Mouse (Mus musculus) forebrain, embryonic 10.5 days (tissue): ENCODE measurements at regions not wholly inside any gene's neighbourhood (a gene's known extent, or its start where the extent isn't known, plus 50 kb on each side); places are given as distances from the start of the nearest gene placed in this dataset.

Experiments used
- DNase-seq: peaks from one replicate; pipeline ENCODE4 v3.0.0-alpha.2; 2017; ENCODE audit warnings: low spot score; ENCODE audit errors: extremely low spot score
- H3K27ac ChIP-seq: fragments of 300-500 bp; sonication (generic); 2 replicates; pipeline ENCODE4 v1.5.1; 2016; ENCODE audit warnings: mild to moderate bottlenecking
- H3K27me3 ChIP-seq: fragments of 300-500 bp; sonication (generic); 2 replicates; pipeline ENCODE4 v1.6.1; 2016; ENCODE audit warnings: mild to moderate bottlenecking; ENCODE audit not compliant: poor library complexity, severe bottlenecking
- H3K36me3 ChIP-seq: fragments of 300-500 bp; sonication (generic); replicated peaks from 2 replicates; pipeline ENCODE4 v1.6.1; 2016; ENCODE audit warnings: mild to moderate bottlenecking, moderate library complexity
- H3K4me1 ChIP-seq: fragments of 300-500 bp; sonication (generic); 2 replicates; pipeline ENCODE4 v1.6.1; 2016
- H3K4me3 ChIP-seq: fragments of 300-500 bp; sonication (generic); 2 replicates; pipeline ENCODE4 v1.5.1; 2016; ENCODE audit warnings: mild to moderate bottlenecking, moderate library complexity
- H3K9me3 ChIP-seq: fragments of 300-500 bp; sonication (generic); 2 replicates; pipeline ENCODE4 v1.6.1; 2016; ENCODE audit warnings: mild to moderate bottlenecking, moderate library complexity
- WGBS: fragments of 180-500 bp; shearing (Covaris S2); methylation state at CpG from one replicate; pipeline ENCODE4 v1.1.7; 2016; 5-methylcytosine and 5-hydroxymethylcytosine counted together

DNA sequence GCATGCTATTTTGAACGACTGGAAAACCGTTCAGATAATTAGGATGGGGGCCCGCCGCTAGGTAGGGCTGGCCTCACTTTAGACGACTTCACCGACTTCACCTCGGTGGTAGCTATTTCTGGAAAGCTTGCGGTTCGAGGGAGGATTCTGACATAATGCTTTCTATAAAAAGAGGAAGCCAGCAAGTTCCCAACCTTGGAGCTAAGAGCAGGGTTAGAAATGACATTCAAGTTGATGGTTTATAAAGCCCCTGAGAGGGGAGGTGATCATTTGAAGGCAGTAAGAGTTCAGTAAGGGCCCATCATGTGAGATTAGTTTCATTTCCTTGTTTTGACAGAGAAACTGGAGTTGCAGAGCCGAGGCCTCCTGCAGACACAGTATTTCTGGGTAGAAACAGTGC lies 164.8 kb downstream of the Ackr3 start:
- H3K27me3 ChIP-seq: no peaks in the 10 kb centered on the region
- 90% methylated on average over 10 of the region's 10 CpGs for WGBS
- no peak for DNase-seq
- no peak overlapping the region for H3K4me3 ChIP-seq
- H3K4me1 ChIP-seq: peaks cover 3% of the 10 kb centered on the region; the same call in 1 of the 2 replicates
- H3K9me3 ChIP-seq: no peaks in the 10 kb centered on the region; the same call in 1 of the 2 replicates
- H3K27ac ChIP-seq: no peak overlapping the region
- H3K36me3 ChIP-seq: no peaks in the 10 kb centered on the region

GRCm38 (mm10) chr1:90369287-90369686 lies 165.5 kb downstream of the Ackr3 start:
- 76% methylated on average over 2 of the region's 2 CpGs for WGBS
- no peaks in the 10 kb centered on the region for H3K36me3 ChIP-seq
- no peaks in the 10 kb centered on the region for H3K27me3 ChIP-seq
- H3K9me3 ChIP-seq: no peaks in the 10 kb centered on the region; the same call in 1 of the 2 replicates
- peaks cover under 1% of the 10 kb centered on the region; the same call in 1 of the 2 replicates for H3K4me1 ChIP-seq
- H3K4me3 ChIP-seq: no peak overlapping the region
- DNase-seq: no peak
- no peak overlapping the region for H3K27ac ChIP-seq

DNA sequence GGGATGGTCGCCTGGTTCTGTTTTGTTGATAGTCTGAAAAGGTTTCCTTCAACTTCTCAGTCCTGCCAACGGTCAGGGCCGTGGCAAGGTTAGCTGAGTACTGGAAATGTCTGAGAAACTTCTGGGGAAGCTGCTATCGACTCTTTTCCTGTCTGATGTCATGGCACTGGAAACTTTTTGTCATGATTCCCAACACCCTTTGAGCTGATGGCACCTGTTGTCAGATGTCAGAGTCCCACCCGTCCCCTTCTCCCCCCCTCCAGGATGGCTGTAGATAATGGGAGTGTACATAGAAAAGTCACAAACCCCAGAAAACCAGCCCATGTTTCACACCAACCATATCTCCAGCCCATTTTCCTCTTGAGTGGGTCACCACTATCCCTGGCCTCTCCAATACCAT lies 167.0 kb downstream of the Ackr3 start:
- 88% methylated on average over 5 of the region's 5 CpGs for WGBS
- no peaks in the 10 kb centered on the region for H3K36me3 ChIP-seq

DNA sequence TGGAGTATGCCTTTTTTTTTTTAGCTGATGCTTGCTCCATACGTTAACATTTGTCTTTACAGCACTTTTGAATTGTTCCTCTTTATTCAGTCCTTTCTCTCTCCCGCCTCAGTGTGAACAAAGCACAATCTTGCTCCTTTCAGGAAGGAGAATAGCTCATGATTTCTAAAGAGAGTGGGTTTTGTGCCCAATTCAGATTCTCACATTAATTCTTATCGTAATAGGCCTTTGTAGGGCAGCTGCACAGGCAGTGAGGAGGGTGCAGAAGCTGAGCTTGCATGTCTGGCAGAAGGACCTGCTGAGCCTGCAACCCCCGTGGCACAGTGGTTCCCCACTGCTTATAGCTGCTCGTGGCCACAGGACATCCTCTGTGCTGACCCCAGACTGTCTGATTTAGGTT lies 169.2 kb downstream of the Ackr3 start:
- no peaks in the 10 kb centered on the region for H3K4me1 ChIP-seq
- H3K4me3 ChIP-seq: no peak overlapping the region
- no peaks in the 10 kb centered on the region for H3K36me3 ChIP-seq
- H3K9me3 ChIP-seq: no peaks in the 10 kb centered on the region; the same call in 1 of the 2 replicates
- no peaks in the 10 kb centered on the region for H3K27me3 ChIP-seq
- 84% methylated on average over 5 of the region's 5 CpGs for WGBS
- no peak for DNase-seq
- no peak overlapping the region for H3K27ac ChIP-seq

More for the DNA sequence above, 167.0 kb downstream of the Ackr3 start:
- Histone ChIP-seq H3K4me1 (no peaks in the 10 kb centered on the region), H3K27me3 (no peaks in the 10 kb centered on the region), H3K9me3 (no peaks in the 10 kb centered on the region; the same call in 1 of the 2 replicates), H3K27ac (no peak overlapping the region), H3K4me3 (no peak overlapping the region)
- no peak for DNase-seq

GRCm38 (mm10) chr1:90374517-90374916 lies 170.7 kb downstream of the Ackr3 start:
- peaks cover 9% of the 10 kb centered on the region for H3K4me1 ChIP-seq
- no peaks in the 10 kb centered on the region for H3K27me3 ChIP-seq
- DNase-seq: no peak
- no peak overlapping the region for H3K4me3 ChIP-seq
- H3K36me3 ChIP-seq: no peaks in the 10 kb centered on the region
- H3K9me3 ChIP-seq: no peaks in the 10 kb centered on the region; the same call in 1 of the 2 replicates
- 0 out of 2 replicates have a peak overlapping the region, but pooled peaks have one; percentile 16 for H3K27ac ChIP-seq
- WGBS: 91% methylated on average over 12 of the region's 12 CpGs

- Histone ChIP-seq H3K4me1 (peaks cover 9% of the 10 kb centered on the region), H3K27me3 (no peaks in the 10 kb centered on the region), H3K4me3 (no peak overlapping the region), H3K9me3 (no peaks in the 10 kb centered on the region), H3K27ac (no peak overlapping the region), H3K36me3 (no peaks in the 10 kb centered on the region)
- no peak for DNase-seq
- 87% methylated on average over 9 of the region's 9 CpGs for whole genome bisulfite sequencing
Measured at GRCm38 (mm10) chr1:90380034-90380705, 176.4 kb downstream of the Ackr3 start.

DNA sequence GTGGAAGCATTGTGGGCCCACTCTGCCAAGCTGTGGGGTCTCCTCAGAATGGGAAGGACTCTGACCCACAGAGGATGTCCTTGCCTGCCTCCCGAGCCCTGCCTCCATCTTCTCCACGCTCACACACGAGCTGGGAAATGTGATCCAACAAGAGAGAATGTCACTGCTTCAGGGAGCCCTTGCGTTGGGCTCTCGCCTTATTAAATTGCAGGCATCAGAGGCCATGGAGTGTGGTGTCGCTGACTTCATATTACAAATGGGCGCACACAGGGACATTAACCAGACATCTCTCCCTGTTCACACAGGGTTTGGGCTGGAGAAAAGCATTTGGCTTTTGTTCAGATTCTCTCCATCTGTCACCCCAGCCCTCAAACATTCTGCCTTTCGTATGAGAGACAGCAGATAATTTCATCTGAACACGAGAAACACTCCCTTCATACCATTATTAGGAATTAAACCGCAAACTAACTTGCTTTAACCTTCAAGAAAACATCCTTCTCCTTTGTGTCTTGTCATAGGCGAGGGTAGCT lies 179.2 kb downstream of the Ackr3 start:
- Histone ChIP-seq H3K36me3 (no peaks in the 10 kb centered on the region), H3K9me3 (no peaks in the 10 kb centered on the region), H3K27ac (no peak overlapping the region), H3K4me1 (peaks cover 9% of the 10 kb centered on the region), H3K4me3 (no peak overlapping the region), H3K27me3 (no peaks in the 10 kb centered on the region)
- WGBS: 84% methylated on average over 11 of the region's 11 CpGs
- DNase-seq: no peak

GRCm38 (mm10) chr1:90385024-90385423 lies 181.2 kb downstream of the Ackr3 start:
- no peak for DNase-seq
- 92% methylated on average over 4 of the region's 4 CpGs for WGBS
- Histone ChIP-seq H3K27ac (no peak overlapping the region), H3K27me3 (no peaks in the 10 kb centered on the region), H3K4me3 (no peak overlapping the region), H3K9me3 (no peaks in the 10 kb centered on the region), H3K36me3 (no peaks in the 10 kb centered on the region), H3K4me1 (no peaks in the 10 kb centered on the region)

- H3K4me3 ChIP-seq: no peak overlapping the region
- H3K4me1 ChIP-seq: no peaks in the 10 kb centered on the region
- no peaks in the 10 kb centered on the region for H3K36me3 ChIP-seq
- H3K27me3 ChIP-seq: no peaks in the 10 kb centered on the region
- H3K27ac ChIP-seq: no peak overlapping the region
- WGBS: 89% methylated on average over 7 of the region's 7 CpGs
- no peaks in the 10 kb centered on the region for H3K9me3 ChIP-seq
- DNase-seq: no peak
Measured at GRCm38 (mm10) chr1:90386792-90387191, 183.0 kb downstream of the Ackr3 start.

DNA sequence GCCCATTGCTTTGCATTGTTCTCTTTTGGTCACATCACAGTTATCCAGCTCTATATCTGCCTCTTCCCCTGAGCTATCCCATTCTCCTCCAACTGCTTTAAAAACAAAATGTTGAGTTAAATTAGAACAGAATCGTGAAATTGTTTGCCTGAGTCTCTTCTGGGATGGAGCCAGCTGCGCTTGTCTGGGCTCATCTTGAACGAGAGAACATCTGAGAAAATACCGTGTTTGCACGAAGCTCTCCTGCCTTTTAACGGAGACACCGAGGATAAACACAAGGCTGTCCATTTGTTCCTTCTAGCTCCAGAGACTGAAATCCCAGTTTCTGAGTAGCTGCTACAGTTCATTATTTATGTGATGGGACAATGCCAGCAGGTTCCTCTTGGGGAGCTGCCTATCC lies 186.6 kb downstream of the Ackr3 start:
- H3K27ac ChIP-seq: no peak overlapping the region
- H3K9me3 ChIP-seq: no peaks in the 10 kb centered on the region
- no peaks in the 10 kb centered on the region for H3K4me1 ChIP-seq
- no peaks in the 10 kb centered on the region for H3K36me3 ChIP-seq
- no peak overlapping the region for H3K4me3 ChIP-seq
- 95% methylated on average over 7 of the region's 7 CpGs for WGBS
- no peaks in the 10 kb centered on the region for H3K27me3 ChIP-seq
- no peak for DNase-seq

DNA sequence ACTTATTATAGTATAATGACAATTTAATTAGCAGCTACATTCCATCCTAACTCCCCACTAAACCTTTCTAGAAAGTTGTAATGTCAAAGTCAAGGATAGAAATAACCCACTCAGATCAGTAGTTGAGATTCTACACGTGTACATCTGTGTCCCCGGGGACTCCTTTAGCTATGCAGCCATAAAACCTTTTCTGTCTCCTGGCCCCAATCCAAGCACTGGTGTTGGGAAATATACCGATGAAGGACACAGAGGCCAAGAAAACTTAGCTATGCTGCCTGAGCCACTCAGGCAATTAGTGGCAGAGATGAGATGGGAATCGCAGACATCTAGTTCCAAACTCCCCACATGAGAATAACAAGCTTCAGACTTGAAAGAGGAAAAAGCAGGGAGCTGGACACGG lies 190.1 kb downstream of the Ackr3 start:
- Histone ChIP-seq H3K4me1 (peaks cover 20% of the 10 kb centered on the region), H3K27me3 (0 out of 2 replicates have a peak, but pooled peaks cover 3% of the 10 kb centered on the region), H3K27ac (no peak overlapping the region), H3K36me3 (no peaks in the 10 kb centered on the region), H3K4me3 (no peak overlapping the region), H3K9me3 (no peaks in the 10 kb centered on the region)
- no peak for DNase-seq
- 92% methylated on average over 5 of the region's 5 CpGs for WGBS

GRCm38 (mm10) chr1:90395331-90396016 lies 191.7 kb downstream of the Ackr3 start:
- Histone ChIP-seq H3K27ac (no peak overlapping the region), H3K4me3 (no peak overlapping the region), H3K4me1 (peaks cover 20% of the 10 kb centered on the region), H3K36me3 (no peaks in the 10 kb centered on the region), H3K27me3 (0 out of 2 replicates have a peak, but pooled peaks cover 3% of the 10 kb centered on the region), H3K9me3 (no peaks in the 10 kb centered on the region)
- WGBS: 90% methylated on average over 5 of the region's 5 CpGs
- no peak for DNase-seq

- Histone ChIP-seq H3K27me3 (0 out of 2 replicates have a peak, but pooled peaks cover 3% of the 10 kb centered on the region), H3K4me1 (peaks cover 20% of the 10 kb centered on the region), H3K27ac (peak overlapping the region; percentile 33; the same call in 1 of the 2 replicates), H3K9me3 (no peaks in the 10 kb centered on the region), H3K4me3 (no peak overlapping the region), H3K36me3 (no peaks in the 10 kb centered on the region)
- no peak for DNase-seq
- WGBS: 81% methylated on average over 1 of the region's 1 CpGs
Measured at GRCm38 (mm10) chr1:90396660-90397059, 192.9 kb downstream of the Ackr3 start.
